Mouse (Mus musculus) adrenal gland, postnatal 14 days (tissue): ENCODE measurements around the gene Frem1. TPM values are rescaled to one million over a fixed set of nuclear protein-coding genes. Genes with fewer than 3 reads are reported as not detected.

ENCODE experiments used
- DNase-seq: peaks from one replicate; pipeline ENCODE4 v3.0.0; 2021; ENCODE audit warnings: mixed read lengths
- long read RNA-seq, 2 experiments: library from polyadenylated mRNA; stranded (forward); transcript quantifications; one replicate each; pipeline ENCODE4 v2.0.0; 2021
- total RNA-seq: library from RNA; stranded (reverse); gene quantifications from 2 replicates; pipeline ENCODE4 v1.2.3, GENCODE M21; 2021

Gene Frem1
- total RNA-seq, result 2.2 and 3.4 TPM in 2 replicates
- long read RNA-seq, experiment 1, result 0 reads
- long read RNA-seq, experiment 2, result 0 reads

DNA sequence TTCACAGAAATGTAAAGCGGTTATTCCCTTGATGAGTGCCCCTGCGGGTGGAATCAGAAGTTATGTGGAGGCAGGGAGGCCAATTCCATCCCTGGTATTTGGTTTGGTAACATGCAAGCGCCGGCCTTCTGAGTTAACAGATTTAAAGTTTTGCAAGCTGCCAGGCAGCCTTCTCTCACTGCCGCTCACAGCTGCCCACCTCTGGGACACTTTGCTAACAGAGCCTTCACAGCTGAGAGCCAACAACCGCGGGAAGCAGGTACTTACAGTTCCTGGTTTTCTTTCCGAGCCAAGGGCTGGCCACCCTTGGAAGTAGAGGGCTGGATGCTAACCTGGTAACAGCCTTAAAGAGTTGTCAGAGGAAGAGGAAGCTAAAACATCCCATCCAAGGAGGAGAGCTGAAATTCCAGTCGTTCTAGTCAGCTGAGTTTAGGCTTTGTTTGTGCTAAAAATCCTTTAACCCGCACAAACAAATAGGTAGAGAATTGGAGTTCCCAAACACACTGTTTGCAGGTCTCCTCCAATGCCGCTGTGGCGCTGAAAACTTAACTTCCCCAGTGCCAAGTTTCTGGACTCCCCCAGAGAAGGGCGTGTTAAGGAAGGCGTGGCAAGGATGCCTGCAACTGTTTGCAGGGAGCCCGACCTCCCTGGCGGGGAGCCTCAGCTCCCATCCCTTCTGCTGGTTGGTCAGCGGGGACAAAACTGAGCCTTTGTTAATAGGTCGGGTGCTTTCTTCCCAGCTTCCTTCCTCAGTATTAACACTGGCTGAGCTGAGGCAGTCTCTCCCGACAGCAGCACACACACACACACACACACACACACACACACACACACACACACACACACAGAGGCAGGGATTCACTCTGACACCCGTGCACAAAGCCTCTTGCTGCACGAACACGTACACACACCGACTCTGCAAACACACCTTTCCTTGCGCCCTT lies at the start of gene Frem1:
Gene Frem1, minus strand, starts transcription at position 706 of the 944 bp plus-strand sequence.
- peak; percentile 41 for DNase-seq

DNA sequence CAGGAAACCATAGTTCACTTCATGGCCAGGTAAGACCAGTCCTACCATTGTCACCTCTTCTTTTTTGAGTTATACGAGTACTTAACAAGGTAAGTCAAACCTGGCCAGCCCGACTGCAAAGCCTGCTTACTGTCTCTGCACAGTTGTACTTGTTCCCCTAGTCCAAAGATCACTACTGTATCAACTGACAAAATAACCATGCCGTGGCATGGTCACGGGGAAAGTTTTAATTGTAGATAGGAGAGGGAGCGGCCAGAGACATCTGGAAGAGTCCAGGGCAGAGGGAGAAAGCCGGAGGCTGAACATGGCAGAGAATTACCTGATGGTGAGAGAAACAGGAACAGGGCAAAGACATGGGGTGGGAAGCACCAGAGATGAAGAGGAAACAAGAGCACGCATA lies 46.9 kb upstream of the Frem1 start:
- DNase-seq, result no peak

DNA sequence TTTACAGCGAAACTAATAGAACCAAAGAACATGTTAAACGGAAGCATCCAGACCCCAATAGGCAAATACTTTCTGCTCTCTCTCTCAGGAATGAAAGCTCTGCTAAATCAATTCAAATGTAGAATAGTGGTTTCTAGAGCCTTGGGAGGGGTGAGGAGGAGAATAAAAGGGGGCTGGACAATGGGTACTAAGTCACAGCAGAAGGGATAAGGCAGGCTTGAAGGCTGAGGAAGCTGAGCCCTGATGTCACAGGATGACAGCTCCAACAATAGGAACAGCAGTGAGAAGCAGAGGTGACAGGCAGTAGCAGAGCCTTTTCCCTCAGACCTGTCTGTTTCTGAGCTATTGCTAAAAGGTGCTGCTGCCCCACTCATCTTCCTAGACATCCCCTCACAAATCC lies 41.8 kb upstream of the Frem1 start:
- no peak for DNase-seq

DNA sequence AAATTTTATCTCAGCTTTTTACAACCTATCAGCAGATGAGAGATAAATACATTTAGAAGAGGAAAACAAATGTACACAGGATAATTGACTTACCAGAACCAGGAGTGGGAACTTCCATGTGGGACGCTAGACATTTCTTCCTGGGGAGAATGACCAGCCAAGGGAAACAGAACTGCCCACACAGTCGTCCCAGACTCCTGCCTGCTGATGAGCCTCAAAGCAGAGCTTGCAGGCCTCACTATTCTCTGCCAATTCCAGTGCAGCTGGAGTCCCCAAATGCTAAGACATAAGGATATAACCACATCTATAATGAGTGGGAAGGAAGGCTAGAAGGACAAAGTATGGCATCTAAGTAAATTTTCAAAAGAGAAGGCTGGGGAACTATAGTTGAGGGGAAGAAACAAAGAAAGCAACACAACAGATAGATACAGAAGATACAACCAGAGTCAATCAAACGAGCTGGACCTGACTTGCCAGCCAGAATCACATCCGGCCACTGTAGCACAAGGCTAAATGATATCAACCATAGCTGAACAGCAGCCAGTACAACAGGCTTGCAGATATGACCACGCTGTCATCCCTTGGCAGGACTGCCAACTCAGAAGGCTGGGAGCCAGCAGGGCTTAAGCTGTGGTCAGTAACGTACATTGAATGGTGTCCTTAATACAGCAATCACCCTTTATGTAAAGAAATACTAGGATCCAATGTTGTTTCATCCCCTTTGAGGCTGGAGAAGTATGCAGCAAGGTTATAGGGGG lies 38.7 kb upstream of the Frem1 start:
- peak; percentile 41 for DNase-seq

DNA sequence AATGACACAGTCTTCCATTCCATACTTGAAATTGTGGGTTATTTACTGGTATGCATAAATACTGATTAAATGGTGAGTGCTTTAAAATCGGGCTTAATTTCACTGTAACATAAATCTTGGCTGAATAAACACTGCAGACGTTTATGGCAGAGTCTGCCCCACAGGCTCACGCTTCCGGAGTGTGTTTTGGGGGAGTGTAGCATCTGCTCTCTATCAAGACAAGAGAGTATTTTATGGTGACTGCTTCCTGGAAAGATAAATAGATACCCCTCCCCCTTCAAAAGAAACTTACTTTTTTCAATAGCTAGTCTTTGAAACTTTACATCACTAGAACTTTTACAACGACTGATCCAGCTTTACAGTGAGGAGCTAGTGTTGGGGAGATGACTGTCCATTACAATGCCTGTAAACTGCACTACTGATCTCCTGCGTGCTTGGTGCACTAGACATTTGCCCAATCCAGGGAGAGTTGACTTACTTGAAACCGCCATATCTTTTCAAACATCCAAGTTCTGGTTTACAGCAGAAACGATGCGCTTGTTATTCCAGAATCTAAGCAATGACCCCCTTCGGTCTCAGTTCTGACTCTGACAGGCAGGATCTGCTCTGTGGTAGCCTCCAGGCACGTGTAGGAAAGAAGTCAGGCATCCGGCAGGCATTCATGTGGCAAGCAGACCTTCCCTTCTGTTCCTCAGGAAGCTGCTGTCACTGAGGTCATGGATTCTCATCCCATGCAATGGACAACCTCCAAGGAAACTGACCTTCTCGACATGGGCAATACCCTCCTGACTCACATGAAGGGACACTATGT lies 28.4 kb upstream of the Frem1 start:
- peak; percentile 12 for DNase-seq

DNA sequence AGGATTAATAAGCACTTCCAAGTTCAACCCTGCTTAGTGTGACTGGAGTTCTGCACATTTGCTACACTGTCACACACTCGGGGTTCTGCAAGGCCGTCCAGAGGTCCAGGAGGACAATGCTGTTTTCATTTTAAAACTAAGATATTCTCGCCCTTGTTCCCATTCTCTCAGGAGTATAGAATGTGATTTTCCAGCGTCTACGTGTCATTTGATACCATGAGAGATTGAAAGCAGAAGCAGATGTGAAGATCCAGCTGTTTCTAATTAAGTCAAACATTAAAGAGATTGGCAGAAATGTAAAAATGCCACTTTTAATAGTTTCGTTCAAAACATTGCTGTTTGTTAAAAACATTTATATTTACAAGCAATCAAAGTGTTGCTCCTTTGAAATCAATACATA lies 12.1 kb upstream of the Frem1 start:
- DNase-seq, result no peak

DNA sequence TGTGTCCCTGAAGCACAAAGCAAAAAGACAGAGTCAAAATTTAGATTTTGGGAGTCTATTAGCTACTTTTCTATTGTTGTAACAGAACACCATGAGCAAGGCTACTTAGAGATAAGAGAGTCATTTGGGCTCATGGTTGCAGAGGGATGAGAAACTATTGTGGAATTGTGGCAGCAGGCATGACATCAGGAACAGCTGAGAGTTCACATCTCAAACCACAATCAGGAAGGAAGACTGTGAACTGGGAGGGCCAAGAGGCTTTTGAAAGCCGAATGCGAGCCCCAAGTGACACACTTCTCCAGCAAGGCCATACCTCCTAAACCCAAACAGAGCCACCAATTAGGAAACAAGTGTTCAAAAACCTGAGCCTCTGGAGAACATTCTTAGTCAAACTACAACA lies 9.4 kb upstream of the Frem1 start:
- DNase-seq, result no peak

DNA sequence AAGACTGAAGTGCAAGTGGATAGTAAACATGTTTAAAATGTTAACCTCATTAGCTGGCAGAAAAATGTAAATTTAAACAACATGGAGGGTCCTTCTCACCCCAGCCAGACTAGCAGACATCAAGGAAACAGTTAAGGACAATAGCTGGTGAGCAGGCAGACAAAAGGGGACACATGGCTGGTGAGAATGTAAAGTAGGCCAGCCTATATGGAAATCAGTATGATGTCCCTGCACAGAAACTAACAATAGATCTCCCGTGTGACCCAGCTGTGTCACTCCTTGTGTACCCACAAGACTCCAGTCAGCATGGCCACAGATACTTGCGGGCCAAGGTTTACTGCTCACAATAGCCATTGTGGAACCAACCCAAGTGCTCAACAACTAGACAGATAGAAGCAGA lies 6.5 kb upstream of the Frem1 start:
- no peak for DNase-seq

DNA sequence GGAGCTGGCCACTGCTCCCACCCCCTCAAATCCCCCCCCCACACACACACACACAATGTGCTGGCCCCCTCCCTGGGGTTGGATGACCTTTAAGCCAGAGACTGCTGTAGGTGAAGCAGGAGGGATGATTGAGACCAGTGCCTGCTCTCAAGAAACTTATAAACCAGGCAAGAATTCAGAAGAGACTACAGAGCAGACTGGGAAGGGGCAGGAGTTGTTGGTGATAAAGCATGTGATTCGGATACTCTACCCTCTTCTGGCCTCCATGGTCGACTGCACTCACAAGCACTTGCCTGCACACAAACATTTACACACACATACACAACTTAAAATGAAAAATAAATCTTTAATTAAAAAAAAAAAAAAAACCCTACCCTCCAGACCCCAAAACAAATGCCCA lies 6.0 kb upstream of the Frem1 start:
- DNase-seq, result no peak

DNA sequence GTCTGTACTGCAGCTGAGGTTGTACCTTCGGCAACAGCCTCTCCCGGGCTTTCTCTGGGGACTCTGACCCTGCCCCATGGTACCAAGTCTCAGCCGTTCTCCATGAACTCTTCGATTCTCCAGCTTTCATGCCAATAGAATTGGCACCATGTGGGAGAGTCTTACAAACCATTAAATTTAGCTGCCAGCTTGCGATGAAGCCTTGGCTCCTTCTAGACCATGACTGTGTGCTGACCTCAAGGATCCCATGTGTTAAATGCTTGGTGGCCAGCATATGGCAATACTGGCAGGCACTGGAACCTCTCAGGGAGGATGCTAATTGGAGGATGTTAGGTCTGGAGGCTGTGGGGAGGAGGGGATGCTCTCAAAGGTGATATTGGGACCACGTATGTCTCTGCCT lies 4.4 kb upstream of the Frem1 start:
- no peak for DNase-seq

DNA sequence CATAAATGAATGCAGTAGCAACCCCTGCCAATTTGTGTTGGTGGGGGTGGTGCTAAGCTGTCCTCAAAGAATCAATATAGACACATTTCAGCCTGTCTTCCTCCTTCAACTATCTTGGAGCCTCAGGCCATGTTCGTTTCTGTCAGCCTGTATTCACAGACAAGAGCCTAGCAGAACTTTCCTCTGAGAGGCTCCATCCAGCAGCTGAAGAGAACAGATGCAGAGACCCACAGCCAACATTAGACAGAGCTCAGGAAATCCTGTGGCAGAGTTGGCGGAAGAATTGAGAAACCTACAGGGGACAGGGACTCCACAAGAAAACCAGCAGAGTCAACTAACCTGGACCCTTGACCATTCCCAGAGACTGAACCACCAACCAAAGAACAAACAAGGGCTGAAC lies 3.3 kb upstream of the Frem1 start:
- no peak for DNase-seq

DNA sequence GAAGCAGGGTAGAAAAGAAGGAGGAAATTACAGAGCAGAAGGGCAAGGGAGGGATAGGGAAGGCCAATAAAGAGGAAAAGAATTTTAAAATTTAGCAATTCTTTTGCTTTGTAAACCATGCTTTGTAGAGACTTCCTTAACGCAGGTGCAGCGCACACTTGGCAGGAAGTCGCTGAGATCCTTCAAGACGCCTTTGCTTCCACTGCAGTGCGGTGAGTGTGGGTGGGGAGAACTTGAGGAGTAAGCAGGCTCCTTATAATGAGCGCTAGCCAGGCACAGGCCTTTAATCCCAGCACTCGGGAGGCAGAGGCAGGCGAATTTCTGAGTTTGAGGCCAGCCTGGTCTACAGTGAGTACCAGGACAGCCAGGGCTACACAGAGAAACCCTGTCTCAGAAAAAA lies 1.1 kb upstream of the Frem1 start:
- DNase-seq, result no peak

DNA sequence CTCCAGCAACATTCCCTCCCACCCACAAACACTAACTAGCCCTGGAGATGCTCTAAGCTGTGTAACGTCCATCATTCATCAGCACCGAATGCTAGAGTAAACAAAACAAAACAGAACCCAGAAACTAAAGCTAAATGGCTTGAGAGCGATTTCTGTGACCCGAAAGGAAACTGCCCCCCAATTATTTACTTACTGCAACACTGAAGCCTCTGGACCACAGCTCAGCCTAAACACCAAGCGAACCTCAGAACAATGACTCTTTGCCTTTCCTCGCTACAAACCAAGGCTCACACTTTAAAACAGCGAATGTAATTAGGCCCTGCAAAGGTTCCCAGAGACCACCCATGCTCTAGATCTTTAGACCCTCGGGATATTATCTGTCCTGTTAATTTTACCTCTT lies 963 bp downstream of the Frem1 start:
- DNase-seq, result no peak

DNA sequence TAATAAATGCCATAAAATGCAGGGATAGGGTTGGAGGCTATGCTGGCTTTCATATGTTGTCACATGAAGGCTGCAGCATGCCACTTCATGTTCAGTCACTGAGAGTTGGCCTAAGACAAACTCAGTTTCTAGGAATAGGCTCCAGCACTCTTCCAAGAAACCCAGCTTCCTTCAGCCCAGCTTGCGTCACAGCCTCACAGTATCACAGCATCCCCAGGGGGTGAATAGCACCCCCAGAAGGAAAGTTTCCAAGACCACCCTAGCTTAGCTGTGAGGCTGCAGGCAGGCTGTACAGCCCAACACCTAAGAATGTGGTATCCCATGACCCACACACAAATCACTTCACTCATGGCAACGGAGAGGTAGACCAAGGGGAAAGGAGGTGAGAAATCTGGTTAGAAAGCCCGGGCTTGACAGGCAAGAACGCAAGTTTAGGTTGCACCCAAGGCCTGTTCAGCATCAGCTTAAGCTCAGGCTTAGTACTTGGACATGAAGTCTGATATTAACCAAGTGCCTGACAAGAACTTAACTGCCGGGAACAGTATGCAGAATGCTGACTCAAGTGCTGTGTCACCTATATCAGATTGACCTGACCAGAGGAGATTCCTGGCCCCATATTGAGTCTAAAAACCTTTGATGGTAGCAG lies 1.9 kb downstream of the Frem1 start:
- DNase-seq, result no peak

DNA sequence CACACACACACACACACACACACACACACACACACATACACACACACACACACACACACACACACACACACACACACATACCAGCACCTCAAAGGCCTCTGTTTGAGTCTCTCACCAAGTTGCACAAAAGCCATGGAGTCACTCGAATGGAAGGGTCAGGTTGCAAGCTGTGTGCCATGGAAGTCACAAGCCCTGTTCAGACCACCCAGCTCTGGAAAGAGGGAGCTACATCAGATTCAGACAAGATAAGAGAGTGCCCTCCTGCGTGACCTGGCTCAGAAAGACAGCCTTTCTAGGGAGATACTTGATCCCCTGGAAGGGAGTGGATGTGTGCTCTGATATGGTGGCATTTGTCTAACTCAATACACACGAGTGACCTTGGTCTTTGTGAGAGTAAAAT lies 2.9 kb downstream of the Frem1 start:
- DNase-seq, result no peak

DNA sequence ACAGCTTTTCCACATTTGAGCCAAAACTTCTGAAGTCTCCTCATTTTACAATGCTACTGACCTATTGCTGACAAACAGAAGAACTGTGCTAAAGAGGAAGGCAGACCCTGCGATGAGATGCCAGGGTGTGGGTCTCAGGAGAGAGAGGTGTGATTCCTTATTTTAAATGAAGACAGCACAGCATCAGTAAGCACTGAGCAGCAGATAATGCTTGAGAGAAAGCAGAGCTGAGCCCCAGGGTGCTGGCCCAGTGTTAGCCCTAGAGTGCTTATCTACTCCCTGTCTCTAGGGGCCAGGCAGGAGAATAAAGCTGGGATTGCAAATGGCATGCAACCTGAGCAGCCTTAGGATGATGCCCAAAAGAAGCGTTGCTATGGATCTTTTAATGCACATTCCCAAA lies 3.6 kb downstream of the Frem1 start:
- DNase-seq, result no peak

DNA sequence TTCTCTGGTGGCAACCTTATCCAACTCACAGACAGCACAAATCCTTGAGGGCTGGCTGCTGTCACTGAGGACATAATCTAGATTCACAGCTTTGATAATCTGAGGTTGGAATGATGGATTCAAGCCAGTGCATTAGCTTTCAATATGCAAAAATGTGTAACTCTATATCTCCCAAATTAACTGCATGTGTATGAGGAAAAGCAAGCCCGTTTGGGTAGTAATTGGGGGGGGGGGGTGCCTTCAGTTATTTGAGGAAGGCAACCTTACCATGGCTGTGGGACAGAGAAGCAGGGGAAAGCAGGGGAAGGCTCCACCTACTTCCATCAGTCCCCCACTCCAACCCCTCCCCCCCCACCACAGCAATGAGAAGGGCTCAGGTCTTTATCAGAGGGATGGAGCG lies 5.3 kb downstream of the Frem1 start:
- no peak for DNase-seq

DNA sequence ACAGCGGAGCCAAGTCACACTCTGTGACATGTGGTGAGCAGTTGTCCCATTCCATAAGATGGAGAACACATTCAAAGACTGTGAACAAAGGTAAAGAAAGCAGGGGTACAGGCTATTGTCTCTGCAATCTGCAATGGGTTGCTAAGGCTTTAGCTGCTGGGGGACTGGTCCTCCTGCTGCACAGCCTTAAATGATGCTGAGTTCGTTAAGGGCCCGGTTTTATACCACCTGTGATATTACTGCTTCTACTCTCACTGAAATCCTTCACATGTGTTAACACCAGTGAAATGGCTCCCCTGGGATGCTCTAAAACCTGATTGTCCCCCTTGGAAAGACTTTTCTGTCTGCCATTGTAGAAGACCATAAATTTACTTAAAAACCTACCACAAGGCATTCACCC lies 6.1 kb downstream of the Frem1 start:
- no peak for DNase-seq

DNA sequence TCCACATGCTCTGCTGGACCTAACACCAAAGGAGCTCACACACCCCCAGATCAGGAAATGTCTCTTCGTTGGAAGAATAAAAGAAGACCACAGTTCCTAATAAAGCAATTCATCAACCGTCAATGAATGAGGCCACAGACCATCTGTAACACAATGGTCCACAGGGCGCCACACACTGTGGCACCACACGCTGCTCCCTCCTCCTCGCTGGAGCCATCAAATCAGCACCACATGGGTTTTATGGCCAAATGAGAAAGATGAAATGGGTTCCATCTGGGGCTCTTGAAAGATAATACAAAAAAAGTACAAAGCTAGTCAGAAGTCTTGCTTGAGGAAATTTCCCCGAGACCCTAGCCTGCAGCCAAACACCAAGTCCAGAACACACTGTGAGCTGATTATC lies 6.9 kb downstream of the Frem1 start:
- DNase-seq, result no peak

DNA sequence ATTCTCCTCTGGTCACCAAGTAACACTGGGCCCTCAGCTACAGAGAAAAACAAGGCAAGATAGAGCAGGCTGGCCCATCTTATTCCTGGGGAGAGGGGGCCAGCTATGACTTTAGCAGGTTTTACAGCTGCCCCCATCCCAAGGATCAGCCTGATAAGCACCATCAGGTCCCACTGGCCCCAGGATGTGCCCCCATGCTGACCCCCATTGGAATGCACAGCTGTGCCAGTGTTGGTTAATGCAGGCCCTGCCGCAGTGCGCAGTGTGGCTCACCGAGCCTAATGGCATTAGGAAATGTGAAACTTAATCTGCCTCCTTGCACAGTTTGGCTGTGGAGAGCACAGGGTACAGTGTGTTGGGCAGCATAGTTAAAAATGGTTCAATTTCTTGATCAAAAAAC lies 11.4 kb downstream of the Frem1 start:
- DNase-seq, result no peak

DNA sequence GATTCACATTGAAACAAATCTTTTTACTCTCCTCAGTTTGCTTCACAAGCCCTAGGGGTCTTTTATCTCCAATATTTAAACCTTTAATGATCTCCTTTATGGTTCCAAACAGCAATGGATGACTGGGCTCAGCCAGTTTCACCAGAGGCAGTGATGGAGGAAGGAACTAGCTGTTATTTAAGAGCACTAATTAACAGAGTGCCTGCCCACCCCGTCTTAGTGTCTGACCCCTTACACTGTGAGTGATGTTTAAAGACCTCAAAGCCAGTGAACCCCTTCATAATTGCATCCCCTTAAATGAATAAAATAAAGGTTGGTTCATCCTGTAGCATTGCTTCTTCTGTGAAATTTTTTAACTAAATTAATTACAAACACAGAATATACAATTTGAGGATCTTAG lies 19.4 kb downstream of the Frem1 start:
- DNase-seq, result no peak

DNA sequence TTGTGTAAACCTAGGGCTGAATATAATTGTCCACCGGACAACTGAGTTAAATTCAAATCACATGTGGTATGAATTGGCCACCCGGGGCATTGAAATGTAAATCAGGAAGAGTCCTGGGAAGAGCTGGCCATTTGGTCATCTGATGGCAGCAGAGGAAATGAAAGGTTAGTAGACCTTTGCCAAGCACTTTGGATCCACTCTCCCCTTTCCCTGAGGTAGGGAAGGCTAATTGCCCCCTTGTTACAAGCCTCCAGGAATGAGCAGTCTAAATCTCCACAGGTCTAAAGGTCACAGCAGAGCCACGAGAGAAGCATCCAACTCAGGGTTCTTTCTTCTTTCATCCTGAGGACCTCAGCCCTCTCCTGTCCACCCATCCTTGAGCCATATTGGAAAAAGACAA lies 20.5 kb downstream of the Frem1 start:
- DNase-seq, result no peak
